Mouse (Mus musculus) lung, embryonic 14.5 days (tissue): ENCODE results near the gene Cuta. TPM values are rescaled to one million over a fixed set of nuclear protein-coding genes. Genes with fewer than 3 reads are reported as not detected.

Experiments
- ATAC-seq: fragments of 200-750 bp; cut with Nextera tagmentation; 2 replicates; pipeline ENCODE4 v1.8.0; 2017; ENCODE audit warnings: mild to moderate bottlenecking, moderate TSS enrichment, moderate library complexity; ENCODE audit not compliant: insufficient read depth
- DNase-seq: peaks from one replicate; pipeline ENCODE4 v3.0.0-alpha.2; 2015
- H3K27ac ChIP-seq: fragments of 300-500 bp; sonication (generic); 2 replicates; pipeline ENCODE4 v1.5.1; 2014; ENCODE audit warnings: low read depth, mild to moderate bottlenecking, moderate library complexity
- H3K27me3 ChIP-seq: fragments of 300-500 bp; sonication (generic); 2 replicates; pipeline ENCODE4 v1.6.1; 2014; ENCODE audit warnings: low read length, control low read depth; ENCODE audit not compliant: insufficient read depth
- H3K36me3 ChIP-seq: fragments of 300-500 bp; sonication (generic); 2 replicates; pipeline ENCODE4 v1.6.1; 2014; ENCODE audit warnings: control low read depth; ENCODE audit not compliant: insufficient read depth
- H3K4me1 ChIP-seq: fragments of 300-500 bp; sonication (generic); 2 replicates; pipeline ENCODE4 v1.6.1; 2014; ENCODE audit warnings: antibody characterized with exemption, control low read depth; ENCODE audit not compliant: insufficient read depth
- H3K4me2 ChIP-seq: fragments of 300-500 bp; sonication (generic); 2 replicates; pipeline ENCODE4 v1.6.1; 2014; ENCODE audit warnings: mild to moderate bottlenecking
- H3K4me3 ChIP-seq: fragments of 300-500 bp; sonication (generic); 2 replicates; pipeline ENCODE4 v1.5.1; 2014; ENCODE audit warnings: low read depth, low read length
- H3K9ac ChIP-seq: fragments of 300-500 bp; sonication (generic); 2 replicates; pipeline ENCODE4 v1.6.1; 2014
- H3K9me3 ChIP-seq: fragments of 300-500 bp; sonication (generic); 2 replicates; pipeline ENCODE4 v1.6.1; 2016; ENCODE audit warnings: low read depth, low read length, control low read depth
- CTCF ChIP-seq: IDR thresholded peaks from 2 replicates; pipeline ENCODE4 v1.5.1; 2016; ENCODE audit warnings: antibody characterized with exemption, low read depth
- WGBS: fragments of 180-500 bp; shearing (Covaris S2); extraction: QIAGEN DNeasy Blood & Tissue Kit; methylation state at CpG from one replicate; pipeline ENCODE4 v1.1.7; 2014; 5-methylcytosine and 5-hydroxymethylcytosine counted together
- microRNA-seq: library from miRNA; unstranded; fragments of <30 nt; microRNA quantifications from one replicate; pipeline ENCODE4, GENCODE M21; 2016; ENCODE audit warnings: borderline number of aligned reads
- polyA plus RNA-seq: library from polyadenylated mRNA; unstranded; fragments of >200 nt; fragmentation: Nextera tagmentation; extraction: Ambion mirVana; gene quantifications from 2 replicates; pipeline ENCODE4 v1.2.1, GENCODE M21; 2014

Gene Cuta
- polyA plus RNA-seq, 1 experiment from 2014 or later: 163 TPM

DNA sequence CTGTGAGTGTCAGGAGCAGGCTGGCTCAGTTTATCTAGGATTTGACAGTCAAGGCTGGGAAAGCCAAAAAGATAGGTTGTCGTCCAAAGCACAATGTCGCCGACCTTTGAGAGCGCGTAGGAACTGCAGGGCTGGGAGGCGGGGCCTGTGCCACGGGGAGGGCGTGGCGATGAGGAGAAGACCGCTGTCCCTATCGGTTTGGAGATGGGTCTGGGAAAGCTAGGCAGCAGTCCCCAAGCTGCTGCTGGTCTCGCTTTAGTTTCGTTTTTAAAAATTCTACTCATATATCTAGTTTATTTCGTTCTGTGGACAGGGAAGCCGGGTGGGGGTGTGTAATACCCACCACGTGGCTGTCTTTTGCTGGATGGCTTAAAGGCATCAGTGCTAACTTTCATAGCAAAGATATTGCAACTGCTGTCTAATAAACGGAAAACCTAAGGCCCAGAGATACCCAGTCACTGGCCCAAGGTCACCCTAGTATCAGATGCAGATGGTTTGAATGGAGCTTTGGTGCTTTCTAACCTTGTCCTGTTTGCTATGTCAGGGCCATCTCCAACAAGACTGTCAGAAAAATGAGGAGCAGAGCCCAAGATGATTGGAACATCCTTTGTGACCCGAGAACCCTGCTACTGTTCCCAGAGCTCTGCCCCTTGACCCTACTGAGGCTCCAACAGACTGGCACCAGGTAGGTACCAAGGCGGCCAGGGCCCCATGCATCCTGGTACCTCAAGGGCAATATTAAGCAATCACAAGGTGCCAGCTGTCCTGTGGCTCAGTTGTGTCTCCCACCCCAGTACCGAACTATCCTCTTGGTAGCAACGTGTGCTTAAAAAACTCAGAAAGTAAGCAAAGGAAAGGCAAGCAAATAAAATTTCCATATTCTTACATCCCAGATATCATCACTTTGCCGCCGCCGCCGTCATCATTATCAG, 54.1 kb downstream of the Cuta start:
- 16% methylated on average over 25 of the region's 25 CpGs for WGBS
- no peaks in the 10 kb centered on the region for H3K27me3 ChIP-seq
- H3K4me3 ChIP-seq: peak overlapping the region; percentile 42
- 0 out of 2 replicates have a peak, but pooled peaks cover 3% of the 10 kb centered on the region for H3K4me1 ChIP-seq
- H3K36me3 ChIP-seq: no peaks in the 10 kb centered on the region
- peak; percentile 64 for TF ChIP-seq CTCF
- H3K9ac ChIP-seq: peak overlapping the region; percentile 32
- ATAC-seq: peak; percentile 80
- peak overlapping the region; percentile 81 for H3K4me2 ChIP-seq
- no peaks in the 10 kb centered on the region for H3K9me3 ChIP-seq
- DNase-seq: peak; percentile 94
- peak overlapping the region; percentile 54 for H3K27ac ChIP-seq

Small RNA genes within 50 kb of the gene (microRNA-seq; reads per million reads assigned to microRNA genes)
- not detected for gene Gm27775
- not detected for gene Mir3083
- gene Mir6968: 1.2 reads per million

Other genes with a start within 250 kb of the Cuta start
- gene Crebrf, start 223.9 kb downstream of the Cuta start, polyA plus RNA-seq: 5.6 and 6.3 TPM in 2 replicates
- gene Bnip1, start 158.5 kb downstream of the Cuta start, polyA plus RNA-seq: 49.7 and 51.3 TPM in 2 replicates
- gene Nkx2-5, start 94.6 kb downstream of the Cuta start, polyA plus RNA-seq: 0.24 and 1.6 TPM in 2 replicates
- 6.3 and 9.6 TPM in 2 replicates for gene Kifc5b, start 22.5 kb downstream of the Cuta start, polyA plus RNA-seq
- gene Phf1, start 6.5 kb downstream of the Cuta start, polyA plus RNA-seq: 5.1 and 7.5 TPM in 2 replicates
- gene Syngap1, start 1.7 kb upstream of the Cuta start, polyA plus RNA-seq: 1.8 and 2.0 TPM in 2 replicates
- 13.3 TPM in 2 replicates for gene Zbtb9, start 33.6 kb upstream of the Cuta start, polyA plus RNA-seq
- 12.0 and 13.8 TPM in 2 replicates for gene Bak1, start 89.4 kb upstream of the Cuta start, polyA plus RNA-seq
- gene Itpr3, start 117.7 kb upstream of the Cuta start, polyA plus RNA-seq: 5.1 and 5.8 TPM in 2 replicates
- gene Uqcc2, start 194.3 kb upstream of the Cuta start, polyA plus RNA-seq: 309 and 315 TPM in 2 replicates
- gene Ip6k3, start 228.2 kb upstream of the Cuta start, polyA plus RNA-seq: 0.08 TPM in 1 of 2 replicates, not detected in the other